Mouse (Mus musculus): ENCODE measurements around the gene Gm4881. TPM values are rescaled to one million over a fixed set of nuclear protein-coding genes. Genes with fewer than 3 reads are reported as not detected.

The Gm4881 gene
- polyA plus RNA-seq, 1 experiment: 0.31 TPM

DNA sequence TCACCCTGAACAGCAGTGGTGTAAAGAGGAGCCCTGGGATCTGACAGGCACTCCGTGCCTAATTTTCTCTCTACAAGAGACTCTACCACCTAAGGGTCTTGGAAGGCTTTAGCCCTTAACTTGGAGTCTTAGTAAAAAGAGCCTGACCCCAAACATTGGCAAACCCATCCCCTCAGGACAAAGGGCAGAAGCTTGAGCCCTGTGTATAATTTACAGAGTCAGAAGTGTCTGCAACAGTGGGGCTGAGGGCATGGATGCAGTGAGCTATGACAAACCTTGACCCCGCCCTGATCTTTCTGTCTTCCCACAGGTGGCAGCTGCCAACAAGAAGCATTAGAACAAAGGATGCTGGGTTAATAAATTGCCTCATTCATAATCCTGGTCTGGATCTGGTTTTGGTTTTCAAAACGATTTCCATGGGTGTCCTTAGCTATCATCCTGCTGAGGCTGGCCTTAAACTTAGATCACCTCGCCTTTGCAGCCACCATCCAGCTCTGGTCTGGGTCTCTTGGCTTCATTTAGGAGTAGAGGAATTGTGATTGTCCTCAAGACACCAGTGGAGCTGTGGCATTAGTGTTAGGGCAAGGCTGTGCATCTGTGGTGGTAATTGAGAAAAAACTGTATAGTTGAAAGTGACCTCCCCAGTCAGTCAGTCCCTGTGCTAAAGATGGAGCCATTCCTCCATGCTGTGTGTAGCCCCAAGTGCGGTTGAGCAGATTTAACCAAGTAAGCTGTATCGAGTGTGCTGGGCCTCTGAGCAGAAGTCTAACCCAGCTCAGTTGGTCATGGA lies 54.7 kb downstream of the Gm4881 start:
- Histone ChIP-seq H3K4me1 (replicated peaks; ENCODE audit: control insufficient read depth, insufficient read depth, low read length) (peaks cover 14% of the 10 kb centered on the region), H3K27ac (ENCODE audit: control insufficient read depth, insufficient read depth, low read length) (no peak overlapping the region; the same call in 1 of the 2 replicates), H3K36me3 (ENCODE audit: control insufficient read depth, insufficient read depth, low read length) (peaks cover 43% of the 10 kb centered on the region), H3K27me3 (ENCODE audit: control insufficient read depth, insufficient read depth, low read length) (no peaks in the 10 kb centered on the region), H3K4me3 (ENCODE audit: control insufficient read depth, insufficient read depth, low read length) (no peak overlapping the region)
- TF ChIP-seq POLR2A (IDR thresholded peaks at IDR 0.05; ENCODE audit: control insufficient read depth, extremely low read depth, insufficient read depth, low read length, poor library complexity): no peak
- no peak for TF ChIP-seq CTCF (IDR thresholded peaks at IDR 0.05; ENCODE audit: borderline replicate concordance, control insufficient read depth, extremely low read depth, insufficient read depth, low read length, poor library complexity)
- DNase-seq: no peak
- 93% methylated on average over 6 of the region's 6 CpGs for WGBS

DNA sequence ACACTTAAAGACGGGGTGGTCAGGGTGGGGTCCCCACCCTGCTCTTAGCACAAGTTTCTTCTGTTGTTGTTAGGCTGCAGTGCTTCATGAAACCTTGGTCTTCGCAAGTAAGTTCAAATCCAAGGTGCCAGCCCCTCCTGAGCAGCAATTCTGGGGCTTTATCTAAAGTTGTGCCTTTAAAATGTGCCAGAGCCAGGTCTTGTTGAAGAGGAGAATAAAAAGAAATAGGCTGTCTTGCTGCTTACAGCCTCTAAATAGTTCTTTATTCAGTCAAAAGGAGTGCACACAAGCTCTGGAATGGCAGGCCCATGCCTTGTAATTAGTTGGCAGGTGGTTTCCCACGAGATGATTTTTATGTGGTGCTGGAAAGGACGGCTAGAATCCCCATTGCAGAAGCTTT lies 57.2 kb downstream of the Gm4881 start:
- 76% methylated on average over 4 of the region's 4 CpGs for WGBS
- no peaks in the 10 kb centered on the region for H3K27me3 ChIP-seq (ENCODE audit: control insufficient read depth, insufficient read depth, low read length)
- H3K4me3 ChIP-seq (ENCODE audit: control insufficient read depth, insufficient read depth, low read length): no peak overlapping the region
- peaks cover 14% of the 10 kb centered on the region for H3K4me1 ChIP-seq (replicated peaks; ENCODE audit: control insufficient read depth, insufficient read depth, low read length)
- DNase-seq: no peak
- peaks cover 43% of the 10 kb centered on the region for H3K36me3 ChIP-seq (ENCODE audit: control insufficient read depth, insufficient read depth, low read length)
- H3K27ac ChIP-seq (ENCODE audit: control insufficient read depth, insufficient read depth, low read length): no peak overlapping the region
- TF ChIP-seq CTCF (IDR thresholded peaks at IDR 0.05; ENCODE audit: borderline replicate concordance, control insufficient read depth, extremely low read depth, insufficient read depth, low read length, poor library complexity): no peak

- Histone ChIP-seq H3K27ac (ENCODE audit: control insufficient read depth, insufficient read depth, low read length) (no peak overlapping the region), H3K36me3 (ENCODE audit: control insufficient read depth, insufficient read depth, low read length) (peaks cover 43% of the 10 kb centered on the region), H3K4me3 (ENCODE audit: control insufficient read depth, insufficient read depth, low read length) (peak overlapping the region; percentile 22), H3K4me1 (replicated peaks; ENCODE audit: control insufficient read depth, insufficient read depth, low read length) (peaks cover 14% of the 10 kb centered on the region), H3K27me3 (ENCODE audit: control insufficient read depth, insufficient read depth, low read length) (no peaks in the 10 kb centered on the region)
- WGBS: 16% methylated on average over 4 of the region's 4 CpGs
- no peak for TF ChIP-seq CTCF (IDR thresholded peaks at IDR 0.05; ENCODE audit: borderline replicate concordance, control insufficient read depth, extremely low read depth, insufficient read depth, low read length, poor library complexity)
- no peak for TF ChIP-seq POLR2A (IDR thresholded peaks at IDR 0.05; ENCODE audit: control insufficient read depth, extremely low read depth, insufficient read depth, low read length, poor library complexity)
- DNase-seq: no peak
These were observed 58.0 kb downstream of the Gm4881 start for GRCm38 (mm10) chr7:24886308-24886633.

DNA sequence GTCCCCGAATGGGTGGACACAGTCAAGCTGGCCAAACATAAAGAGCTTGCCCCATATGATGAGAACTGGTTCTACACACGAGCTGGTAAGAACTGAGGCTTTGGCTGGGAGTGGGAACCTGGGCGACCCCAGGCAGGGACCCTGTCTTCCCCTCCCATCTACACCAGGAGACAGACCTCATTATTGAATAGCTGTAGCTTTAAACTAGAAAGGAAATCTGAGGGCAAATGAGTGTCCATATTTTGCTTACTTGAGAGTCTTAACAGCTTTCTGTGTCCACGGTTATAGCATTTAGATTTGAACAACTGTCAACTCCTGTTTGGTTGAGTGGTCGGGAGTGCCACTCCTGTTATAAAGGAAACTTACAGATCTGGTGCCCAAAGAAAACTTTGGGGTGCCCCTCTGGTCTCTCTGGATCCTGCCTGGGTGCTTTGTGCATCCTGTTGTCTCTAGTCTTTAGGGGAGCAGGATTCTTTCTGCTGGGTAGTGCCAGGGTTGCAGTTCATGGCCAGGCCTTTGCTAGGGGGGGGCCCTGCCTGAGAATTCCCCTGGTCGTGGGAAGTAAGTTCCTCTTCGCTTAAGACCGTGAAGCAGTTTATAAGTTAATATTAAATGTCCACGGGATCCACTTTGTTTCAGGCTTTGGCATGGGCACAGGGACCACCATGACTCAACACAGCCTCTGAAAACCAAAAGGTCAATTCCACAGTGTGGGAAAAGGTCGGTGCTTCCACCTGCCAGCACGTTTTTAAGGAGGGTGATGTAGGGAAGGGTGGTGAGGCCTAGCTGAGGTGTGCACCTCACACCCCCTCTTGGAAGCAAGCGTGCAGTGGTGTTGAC lies 58.6 kb downstream of the Gm4881 start:
- Histone ChIP-seq H3K27me3 (ENCODE audit: control insufficient read depth, insufficient read depth, low read length) (no peaks in the 10 kb centered on the region), H3K4me3 (ENCODE audit: control insufficient read depth, insufficient read depth, low read length) (peak overlapping the region; percentile 73), H3K36me3 (ENCODE audit: control insufficient read depth, insufficient read depth, low read length) (peaks cover 43% of the 10 kb centered on the region), H3K4me1 (replicated peaks; ENCODE audit: control insufficient read depth, insufficient read depth, low read length) (peaks cover 14% of the 10 kb centered on the region), H3K27ac (ENCODE audit: control insufficient read depth, insufficient read depth, low read length) (no peak overlapping the region)
- TF ChIP-seq POLR2A (IDR thresholded peaks at IDR 0.05; ENCODE audit: control insufficient read depth, extremely low read depth, insufficient read depth, low read length, poor library complexity) (no peak), CTCF (IDR thresholded peaks at IDR 0.05; ENCODE audit: borderline replicate concordance, control insufficient read depth, extremely low read depth, insufficient read depth, low read length, poor library complexity) (no peak)
- WGBS: 9% methylated on average over 12 of the region's 12 CpGs
- DNase-seq: no peak

GRCm38 (mm10) chr7:24884693-24885291 lies 59.5 kb downstream of the Gm4881 start:
- under 1% methylated on average over 47 of the region's 47 CpGs for WGBS
- H3K36me3 ChIP-seq (ENCODE audit: control insufficient read depth, insufficient read depth, low read length): peaks cover 39% of the 10 kb centered on the region

DNA sequence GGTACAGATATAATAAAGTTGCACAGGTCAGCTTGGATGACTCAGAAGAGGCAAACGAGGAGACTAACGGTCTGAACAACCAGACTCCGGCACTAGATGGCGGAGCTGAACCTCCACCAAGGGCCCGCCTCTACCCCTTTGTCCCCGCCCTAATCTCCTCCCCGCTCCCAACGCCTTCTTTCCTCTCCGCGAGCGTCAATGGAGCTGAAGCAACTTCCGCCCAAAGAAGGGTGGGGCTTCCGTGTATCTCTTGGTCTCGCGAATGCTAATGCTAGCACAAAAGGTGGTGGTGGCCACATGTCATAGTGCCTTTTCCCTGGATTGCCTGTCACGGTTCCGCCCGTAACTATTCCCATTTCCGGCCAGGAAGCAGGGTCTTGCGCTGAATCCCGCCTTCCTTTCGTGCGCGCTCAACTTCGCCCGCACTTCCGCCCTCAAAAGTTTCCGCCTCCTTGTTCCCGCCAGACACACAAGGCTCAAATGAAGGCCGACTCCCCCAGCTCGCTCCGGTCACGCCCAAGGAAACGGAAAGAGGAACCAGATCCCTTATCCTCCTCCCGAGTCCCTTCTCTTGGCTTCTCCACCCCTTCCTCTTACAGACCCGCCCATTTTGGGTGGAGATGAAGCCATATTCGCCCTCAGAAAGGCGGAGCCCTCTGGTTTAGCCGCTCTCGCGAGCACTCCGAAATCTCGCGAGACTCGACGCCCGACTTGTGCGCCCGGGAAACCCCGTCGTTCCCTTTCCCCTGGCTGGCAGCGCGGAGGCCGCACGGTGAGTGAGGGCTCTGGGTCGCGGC lies 60.2 kb downstream of the Gm4881 start, which contains the start of gene Rps19:
Gene Rps19 (plus strand): TSS at position 476 of the 797 bp plus-strand sequence.
- no peaks in the 10 kb centered on the region for H3K27me3 ChIP-seq (ENCODE audit: control insufficient read depth, insufficient read depth, low read length)
- WGBS: under 1% methylated on average over 57 of the region's 57 CpGs
- peaks cover 14% of the 10 kb centered on the region for H3K4me1 ChIP-seq (replicated peaks; ENCODE audit: control insufficient read depth, insufficient read depth, low read length)
- peaks cover 32% of the 10 kb centered on the region for H3K36me3 ChIP-seq (ENCODE audit: control insufficient read depth, insufficient read depth, low read length)
- 0 out of 2 replicates have a peak, but pooled peaks have one; percentile 29 for TF ChIP-seq CTCF (IDR thresholded peaks at IDR 0.05; ENCODE audit: borderline replicate concordance, control insufficient read depth, extremely low read depth, insufficient read depth, low read length, poor library complexity)
- peak; percentile 83 for TF ChIP-seq POLR2A (IDR thresholded peaks at IDR 0.05; ENCODE audit: control insufficient read depth, extremely low read depth, insufficient read depth, low read length, poor library complexity)
- peak within 1 kb of the TSS; percentile 73 for H3K4me3 ChIP-seq (ENCODE audit: control insufficient read depth, insufficient read depth, low read length)
- DNase-seq: peak; percentile 96
- peak within 1 kb of the TSS; percentile 92 for H3K27ac ChIP-seq (ENCODE audit: control insufficient read depth, insufficient read depth, low read length)

More at GRCm38 (mm10) chr7:24884693-24885291, 59.5 kb downstream of the Gm4881 start:
- Histone ChIP-seq H3K4me1 (replicated peaks; ENCODE audit: control insufficient read depth, insufficient read depth, low read length) (peaks cover 14% of the 10 kb centered on the region), H3K27me3 (ENCODE audit: control insufficient read depth, insufficient read depth, low read length) (no peaks in the 10 kb centered on the region), H3K27ac (ENCODE audit: control insufficient read depth, insufficient read depth, low read length) (no peak overlapping the region; the same call in 1 of the 2 replicates), H3K4me3 (ENCODE audit: control insufficient read depth, insufficient read depth, low read length) (peak overlapping the region; percentile 73)
- no peak for DNase-seq
- no peak for TF ChIP-seq POLR2A (IDR thresholded peaks at IDR 0.05; ENCODE audit: control insufficient read depth, extremely low read depth, insufficient read depth, low read length, poor library complexity)
- no peak for TF ChIP-seq CTCF (IDR thresholded peaks at IDR 0.05; ENCODE audit: borderline replicate concordance, control insufficient read depth, extremely low read depth, insufficient read depth, low read length, poor library complexity)

Data from thymus, adult 2 months (tissue).